Mouse (Mus musculus): ENCODE results near the gene March8.

- TF ChIP-seq POLR2A (IDR thresholded peaks at IDR 0.05; ENCODE audit: low read depth, low read length) (no peak), CTCF (IDR thresholded peaks at IDR 0.05; ENCODE audit: borderline replicate concordance, insufficient read depth, low read length) (no peak)
Measured at GRCm38 (mm10) chr6:116455781-116456180, 118.0 kb downstream of the March8 start.

Data from embryonic fibroblast, embryonic 13.5 days (primary cell).